Mouse (Mus musculus): ENCODE measurements around the gene Pramel7. TPM values are rescaled to one million over a fixed set of nuclear protein-coding genes. Genes with fewer than 3 reads are reported as not detected.

Pramel7 gene
- not detected for polyA plus RNA-seq (2017; shearing (Covaris generic))

DNA sequence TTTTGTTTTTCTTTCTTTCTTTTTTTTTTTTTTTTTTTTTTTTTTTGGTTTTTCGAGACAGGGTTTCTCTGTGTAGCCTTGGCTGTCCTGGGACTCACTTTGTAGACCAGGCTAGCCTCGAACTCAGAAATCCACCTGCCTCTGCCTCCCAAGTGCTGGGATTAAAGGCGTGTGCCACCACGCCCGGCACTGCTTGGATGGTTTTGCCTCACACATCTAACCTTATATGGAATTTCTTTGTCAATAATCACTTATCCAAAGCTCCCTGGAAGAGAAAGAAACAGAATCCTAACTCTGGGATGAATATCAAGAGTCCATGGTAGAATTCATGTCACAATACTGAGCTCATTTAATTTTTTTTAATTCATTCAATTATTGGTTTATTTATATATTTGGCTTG is at the start of gene Pramel7:
Gene Pramel7, minus strand, starts transcription at position 101 of the 400 bp plus-strand sequence.

DNA sequence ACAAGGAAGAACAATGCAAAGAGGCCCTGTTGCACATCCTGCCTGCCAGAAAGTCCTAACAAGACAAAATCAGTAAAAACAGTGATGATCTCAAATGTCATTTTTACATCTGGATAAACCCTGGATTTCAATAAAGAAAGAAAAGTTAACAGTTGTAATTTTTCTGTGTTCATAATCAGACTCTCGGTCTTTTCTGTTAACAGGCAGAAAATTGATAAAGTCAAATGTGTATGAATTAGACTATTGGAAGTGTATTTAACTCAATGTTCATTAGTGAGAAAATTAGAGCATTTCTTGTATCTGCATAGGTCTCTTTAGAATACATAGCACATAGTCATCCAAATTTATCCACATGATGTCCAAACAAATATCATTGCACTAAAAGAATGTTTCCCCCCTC is 48.5 kb upstream of the Pramel7 start, which contains the start of gene Olfr1128:
Gene Olfr1128, minus strand, starts transcription at position 101 of the 400 bp plus-strand sequence.

DNA sequence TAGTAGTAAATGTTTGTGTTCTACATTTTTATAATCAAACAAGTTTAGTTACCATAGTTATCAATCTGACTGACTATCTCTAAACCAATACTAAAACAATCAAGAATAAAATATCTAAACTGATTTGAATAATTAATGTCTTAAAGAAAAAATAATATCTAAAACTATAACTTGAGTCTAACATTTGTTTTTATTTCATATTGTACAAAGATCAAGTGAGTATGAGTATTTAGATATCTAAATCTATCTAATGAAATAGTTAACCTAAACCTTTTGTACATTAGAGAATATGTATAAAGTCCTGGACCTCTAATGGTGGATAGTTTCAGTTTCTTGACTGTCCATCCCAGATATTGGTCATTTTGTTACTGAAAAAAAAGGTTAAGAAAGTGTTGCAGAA is 34.6 kb upstream of the Pramel7 start, which contains the start of gene Olfr153:
Gene Olfr153, plus strand, starts transcription at position 301 of the 400 bp plus-strand sequence.

DNA sequence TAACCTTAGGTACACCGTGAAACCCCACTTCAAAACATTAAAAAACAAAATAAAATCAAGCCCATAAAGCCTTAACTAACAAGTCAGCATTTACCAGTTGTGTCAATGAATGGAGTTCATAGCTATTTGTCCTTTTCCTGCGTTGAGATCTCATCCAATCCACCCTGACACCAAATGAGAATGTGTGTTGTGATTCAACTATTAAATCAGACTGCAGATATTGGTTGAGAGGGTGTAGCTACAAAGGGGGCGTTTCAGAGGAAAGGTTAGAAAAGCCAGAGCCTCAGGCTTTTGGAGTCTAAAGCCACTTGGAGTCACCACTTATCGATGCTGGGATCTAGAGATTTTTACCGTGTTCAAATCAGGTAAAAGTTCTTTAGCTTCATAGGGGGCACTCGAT is 9.4 kb upstream of the Pramel7 start, which contains the start of gene Pramel6:
Gene Pramel6, plus strand, starts transcription at position 301 of the 400 bp plus-strand sequence.

GRCm38 (mm10) chr2:87453662-87454061 is 43.2 kb downstream of the Pramel7 start, which contains the start of gene Olfr1126:
Gene Olfr1126 (plus strand): TSS chr2:87453962.

Other genes starting within 250 kb of the Pramel7 start
- not detected for gene Olfr1115, start 249.1 kb downstream of the Pramel7 start, polyA plus RNA-seq (2017; shearing (Covaris generic))
- not detected for gene Olfr1116, start 229.6 kb downstream of the Pramel7 start, polyA plus RNA-seq (2017; shearing (Covaris generic))
- not detected for gene Olfr1118, start 189.5 kb downstream of the Pramel7 start, polyA plus RNA-seq (2017; shearing (Covaris generic))
- not detected for gene Olfr1120, start 142.3 kb downstream of the Pramel7 start, polyA plus RNA-seq (2017; shearing (Covaris generic))
- not detected for gene Olfr1121, start 127.2 kb downstream of the Pramel7 start, polyA plus RNA-seq (2017; shearing (Covaris generic))
- gene Olfr1122, start 111.2 kb downstream of the Pramel7 start, polyA plus RNA-seq (2017; shearing (Covaris generic)), result not detected
- not detected for gene Olfr1123, start 80.5 kb downstream of the Pramel7 start, polyA plus RNA-seq (2017; shearing (Covaris generic))
- not detected for gene Olfr1124, start 66.8 kb downstream of the Pramel7 start, polyA plus RNA-seq (2017; shearing (Covaris generic))
- gene Olfr1126, start 43.1 kb downstream of the Pramel7 start, polyA plus RNA-seq (2017; shearing (Covaris generic)), result not detected
- gene Pramel6, start 9.5 kb upstream of the Pramel7 start, polyA plus RNA-seq (2017; shearing (Covaris generic)), result not detected
- gene Olfr153, start 34.7 kb upstream of the Pramel7 start, polyA plus RNA-seq (2017; shearing (Covaris generic)), result not detected
- gene Olfr1128, start 48.4 kb upstream of the Pramel7 start, polyA plus RNA-seq (2017; shearing (Covaris generic)), result not detected
- gene Olfr1129, start 76.8 kb upstream of the Pramel7 start, polyA plus RNA-seq (2017; shearing (Covaris generic)), result not detected
- not detected for gene Olfr1130, start 109.1 kb upstream of the Pramel7 start, polyA plus RNA-seq (2017; shearing (Covaris generic))
- not detected for gene Olfr1131, start 130.0 kb upstream of the Pramel7 start, polyA plus RNA-seq (2017; shearing (Covaris generic))
- gene Olfr1132, start 140.4 kb upstream of the Pramel7 start, polyA plus RNA-seq (2017; shearing (Covaris generic)), result not detected
- not detected for gene Olfr1133, start 150.3 kb upstream of the Pramel7 start, polyA plus RNA-seq (2017; shearing (Covaris generic))
- not detected for gene Olfr1134, start 161.4 kb upstream of the Pramel7 start, polyA plus RNA-seq (2017; shearing (Covaris generic))
- gene Olfr1135, start 176.6 kb upstream of the Pramel7 start, polyA plus RNA-seq (2017; shearing (Covaris generic)), result not detected
- gene Olfr1136, start 196.9 kb upstream of the Pramel7 start, polyA plus RNA-seq (2017; shearing (Covaris generic)), result not detected
- not detected for gene Olfr1137, start 216.1 kb upstream of the Pramel7 start, polyA plus RNA-seq (2017; shearing (Covaris generic))
- not detected for gene Olfr1138, start 242.9 kb upstream of the Pramel7 start, polyA plus RNA-seq (2017; shearing (Covaris generic))
- gene Olfr1140, start 246.7 kb upstream of the Pramel7 start, polyA plus RNA-seq (2017; shearing (Covaris generic)), result not detected

Data from CD4-positive, CD25-positive, alpha-beta regulatory T cell, adult 9 weeks (primary cell).